Mouse (Mus musculus): ENCODE results near the gene Rfx4. TPM values are rescaled to one million over a fixed set of nuclear protein-coding genes. Genes with fewer than 3 reads are reported as not detected.
A peak's percentile ranks its signal among the peaks of the same experiment; 100 is the strongest.

Gene Rfx4
- polyA plus RNA-seq, 1 experiment from 2014 or later, result 0.05 TPM

DNA sequence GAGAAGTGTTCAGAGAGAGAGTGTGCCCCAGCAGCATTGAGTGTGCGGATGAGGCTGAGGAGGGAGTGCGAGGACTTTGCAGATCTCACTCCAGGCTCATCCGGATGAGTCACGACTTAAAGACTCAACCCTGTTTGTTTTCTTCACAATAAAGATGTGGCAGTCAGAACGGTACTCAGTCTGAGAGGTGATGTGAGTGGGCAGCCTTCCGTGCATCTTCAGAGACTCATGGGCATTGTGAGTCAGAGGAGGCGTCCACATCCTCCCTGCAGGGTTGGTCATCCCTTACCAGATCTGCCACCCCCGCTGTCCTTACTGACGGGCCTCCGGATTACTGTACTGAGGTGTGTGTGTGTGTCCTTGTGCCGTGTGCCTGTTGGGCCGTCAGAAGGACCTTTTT, 28.9 kb upstream of the Rfx4 start:
- Histone ChIP-seq H3K4me1 (replicated peaks; ENCODE audit: insufficient read depth, low read length) (no peaks in the 10 kb centered on the region), H3K9me3 (replicated peaks; ENCODE audit: low read length) (no peaks in the 10 kb centered on the region), H3K4me3 (replicated peaks; ENCODE audit: low read depth, low read length) (no peak overlapping the region), H3K4me2 (ENCODE audit: low read length) (no peak overlapping the region), H3K27ac (no peak overlapping the region), H3K27me3 (ENCODE audit: insufficient read depth, low read length) (no peaks in the 10 kb centered on the region), H3K9ac (ENCODE audit: low read depth, low read length) (no peak overlapping the region), H3K36me3 (ENCODE audit: insufficient read depth, low read length) (0 out of 2 replicates have a peak, but pooled peaks cover 5% of the 10 kb centered on the region)
- no peak for TF ChIP-seq CTCF (IDR thresholded peaks at IDR 0.05; ENCODE audit: low read depth)
- ATAC-seq (replicated peaks; ENCODE audit: low FRiP score, low read depth), result no peak
- 85% methylated on average over 12 of the region's 12 CpGs for whole genome bisulfite sequencing
- no peak for DNase-seq (ENCODE audit: low spot score)

DNA sequence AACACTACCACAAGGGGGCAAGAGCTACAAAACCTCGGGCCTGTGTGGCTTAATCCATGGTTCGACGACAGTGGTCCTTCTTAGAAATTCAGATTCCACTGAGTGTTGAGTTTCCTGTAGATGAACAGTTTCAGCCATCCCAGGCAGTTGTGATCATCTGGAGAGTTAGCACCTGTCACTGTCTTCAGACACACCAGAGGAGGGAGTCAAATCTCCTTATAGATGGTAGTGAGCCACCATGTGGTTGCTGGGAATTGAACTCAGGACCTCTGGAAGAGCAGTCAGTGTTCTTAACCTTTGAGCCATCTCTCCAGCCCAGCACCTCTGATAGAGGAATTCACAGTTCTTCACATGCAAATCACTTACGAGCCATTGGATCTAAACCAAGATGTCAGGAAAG, 28.1 kb upstream of the Rfx4 start:
- Histone ChIP-seq H3K27ac (no peak overlapping the region), H3K4me3 (replicated peaks; ENCODE audit: low read depth, low read length) (no peak overlapping the region), H3K27me3 (ENCODE audit: insufficient read depth, low read length) (no peaks in the 10 kb centered on the region), H3K4me2 (ENCODE audit: low read length) (no peak overlapping the region), H3K9me3 (replicated peaks; ENCODE audit: low read length) (no peaks in the 10 kb centered on the region), H3K36me3 (ENCODE audit: insufficient read depth, low read length) (0 out of 2 replicates have a peak, but pooled peaks cover 5% of the 10 kb centered on the region), H3K9ac (ENCODE audit: low read depth, low read length) (no peak overlapping the region), H3K4me1 (replicated peaks; ENCODE audit: insufficient read depth, low read length) (no peaks in the 10 kb centered on the region)
- TF ChIP-seq CTCF (IDR thresholded peaks at IDR 0.05; ENCODE audit: low read depth), result no peak
- no peak for DNase-seq (ENCODE audit: low spot score)
- no peak for ATAC-seq (replicated peaks; ENCODE audit: low FRiP score, low read depth)
- 85% methylated on average over 4 of the region's 4 CpGs for whole genome bisulfite sequencing

DNA sequence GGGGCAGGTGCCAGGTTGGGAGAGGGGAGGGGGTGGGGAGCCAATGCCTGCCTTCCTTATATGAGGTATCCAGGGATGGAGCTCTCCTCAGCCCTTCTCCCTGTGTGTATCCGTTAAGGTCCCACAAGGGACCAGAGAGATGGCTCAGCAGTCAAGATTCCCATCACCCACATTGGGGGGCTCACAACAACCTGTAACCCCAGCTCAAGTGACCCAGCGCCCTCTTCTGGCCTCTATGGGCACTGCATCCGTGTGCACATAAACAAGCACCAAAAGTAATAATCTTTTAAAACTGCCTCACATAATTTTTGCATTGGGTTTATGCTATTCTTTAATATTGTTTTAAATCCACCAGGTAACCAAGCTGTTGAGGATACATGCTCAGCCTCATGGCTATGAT, 25.8 kb upstream of the Rfx4 start:
- no peaks in the 10 kb centered on the region for H3K4me1 ChIP-seq (replicated peaks; ENCODE audit: insufficient read depth, low read length)
- DNase-seq (ENCODE audit: low spot score) (no peak), ATAC-seq (replicated peaks; ENCODE audit: low FRiP score, low read depth) (no peak)
- WGBS, result 88% methylated on average over 3 of the region's 3 CpGs
- H3K27ac ChIP-seq, result no peak overlapping the region
- H3K4me2 ChIP-seq (ENCODE audit: low read length), result no peak overlapping the region
- H3K36me3 ChIP-seq (ENCODE audit: insufficient read depth, low read length), result 0 out of 2 replicates have a peak, but pooled peaks cover 5% of the 10 kb centered on the region
- H3K9me3 ChIP-seq (replicated peaks; ENCODE audit: low read length), result no peaks in the 10 kb centered on the region
- no peaks in the 10 kb centered on the region for H3K27me3 ChIP-seq (ENCODE audit: insufficient read depth, low read length)
- peak; percentile 31; the same call in 1 of the 2 replicates for TF ChIP-seq CTCF (IDR thresholded peaks at IDR 0.05; ENCODE audit: low read depth)
- H3K9ac ChIP-seq (ENCODE audit: low read depth, low read length), result no peak overlapping the region
- no peak overlapping the region for H3K4me3 ChIP-seq (replicated peaks; ENCODE audit: low read depth, low read length)

DNA sequence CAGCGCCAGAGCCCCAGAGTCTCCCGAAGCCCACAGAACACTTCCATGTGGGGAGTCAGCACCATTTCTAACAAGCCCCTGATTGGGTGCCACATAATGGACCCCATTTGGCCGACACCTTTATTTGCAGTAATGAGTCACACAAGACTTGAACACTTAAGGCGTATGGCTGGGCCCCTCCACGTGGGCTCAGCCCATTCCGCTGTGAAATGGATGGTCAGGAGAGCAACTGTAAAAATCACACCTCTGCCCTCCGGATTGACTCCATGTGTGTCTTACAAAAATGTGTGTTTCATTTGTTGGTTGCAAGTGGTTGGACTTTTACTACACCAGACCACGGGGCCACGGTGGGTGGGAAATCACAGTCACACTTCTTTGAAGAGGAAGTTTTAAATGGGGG, 24.9 kb upstream of the Rfx4 start:
- no peak overlapping the region for H3K4me2 ChIP-seq (ENCODE audit: low read length)
- no peaks in the 10 kb centered on the region for H3K4me1 ChIP-seq (replicated peaks; ENCODE audit: insufficient read depth, low read length)
- H3K9ac ChIP-seq (ENCODE audit: low read depth, low read length), result no peak overlapping the region
- no peak overlapping the region for H3K4me3 ChIP-seq (replicated peaks; ENCODE audit: low read depth, low read length)
- H3K36me3 ChIP-seq (ENCODE audit: insufficient read depth, low read length), result 0 out of 2 replicates have a peak, but pooled peaks cover 5% of the 10 kb centered on the region
- H3K9me3 ChIP-seq (replicated peaks; ENCODE audit: low read length), result no peaks in the 10 kb centered on the region
- DNase-seq (ENCODE audit: low spot score) (no peak), ATAC-seq (replicated peaks; ENCODE audit: low FRiP score, low read depth) (no peak)
- H3K27ac ChIP-seq, result no peak overlapping the region
- no peaks in the 10 kb centered on the region for H3K27me3 ChIP-seq (ENCODE audit: insufficient read depth, low read length)
- no peak for TF ChIP-seq CTCF (IDR thresholded peaks at IDR 0.05; ENCODE audit: low read depth)
- WGBS, result 59% methylated on average over 9 of the region's 9 CpGs

DNA sequence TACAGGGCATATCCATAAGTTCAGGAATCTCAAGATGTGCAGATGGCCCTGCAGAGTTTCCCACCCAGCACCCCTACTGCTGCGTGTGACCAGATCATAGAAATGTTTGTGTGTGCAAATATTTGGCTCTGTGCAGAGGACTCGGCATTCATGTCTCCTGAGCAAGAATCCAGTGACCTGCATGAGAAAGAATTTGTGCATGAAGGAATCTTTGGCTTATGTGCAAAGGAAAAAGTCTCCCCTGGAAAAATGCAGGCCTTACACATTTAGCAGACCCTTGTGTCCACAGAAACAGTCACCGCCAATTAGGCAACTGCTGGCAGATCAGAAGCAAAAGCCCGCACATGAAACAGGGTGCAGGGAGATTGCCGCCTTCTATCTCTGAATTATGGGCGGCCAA, 22.4 kb upstream of the Rfx4 start:
- H3K27me3 ChIP-seq (ENCODE audit: insufficient read depth, low read length), result no peaks in the 10 kb centered on the region
- ATAC-seq (replicated peaks; ENCODE audit: low FRiP score, low read depth) (no peak), DNase-seq (ENCODE audit: low spot score) (no peak)
- no peak overlapping the region for H3K9ac ChIP-seq (ENCODE audit: low read depth, low read length)
- H3K4me1 ChIP-seq (replicated peaks; ENCODE audit: insufficient read depth, low read length), result no peaks in the 10 kb centered on the region
- H3K4me2 ChIP-seq (ENCODE audit: low read length), result no peak overlapping the region
- WGBS, result 51% methylated on average over 6 of the region's 6 CpGs
- no peaks in the 10 kb centered on the region for H3K36me3 ChIP-seq (ENCODE audit: insufficient read depth, low read length)
- no peak overlapping the region for H3K4me3 ChIP-seq (replicated peaks; ENCODE audit: low read depth, low read length)
- no peak overlapping the region for H3K27ac ChIP-seq
- TF ChIP-seq CTCF (IDR thresholded peaks at IDR 0.05; ENCODE audit: low read depth), result no peak
- H3K9me3 ChIP-seq (replicated peaks; ENCODE audit: low read length), result no peaks in the 10 kb centered on the region

DNA sequence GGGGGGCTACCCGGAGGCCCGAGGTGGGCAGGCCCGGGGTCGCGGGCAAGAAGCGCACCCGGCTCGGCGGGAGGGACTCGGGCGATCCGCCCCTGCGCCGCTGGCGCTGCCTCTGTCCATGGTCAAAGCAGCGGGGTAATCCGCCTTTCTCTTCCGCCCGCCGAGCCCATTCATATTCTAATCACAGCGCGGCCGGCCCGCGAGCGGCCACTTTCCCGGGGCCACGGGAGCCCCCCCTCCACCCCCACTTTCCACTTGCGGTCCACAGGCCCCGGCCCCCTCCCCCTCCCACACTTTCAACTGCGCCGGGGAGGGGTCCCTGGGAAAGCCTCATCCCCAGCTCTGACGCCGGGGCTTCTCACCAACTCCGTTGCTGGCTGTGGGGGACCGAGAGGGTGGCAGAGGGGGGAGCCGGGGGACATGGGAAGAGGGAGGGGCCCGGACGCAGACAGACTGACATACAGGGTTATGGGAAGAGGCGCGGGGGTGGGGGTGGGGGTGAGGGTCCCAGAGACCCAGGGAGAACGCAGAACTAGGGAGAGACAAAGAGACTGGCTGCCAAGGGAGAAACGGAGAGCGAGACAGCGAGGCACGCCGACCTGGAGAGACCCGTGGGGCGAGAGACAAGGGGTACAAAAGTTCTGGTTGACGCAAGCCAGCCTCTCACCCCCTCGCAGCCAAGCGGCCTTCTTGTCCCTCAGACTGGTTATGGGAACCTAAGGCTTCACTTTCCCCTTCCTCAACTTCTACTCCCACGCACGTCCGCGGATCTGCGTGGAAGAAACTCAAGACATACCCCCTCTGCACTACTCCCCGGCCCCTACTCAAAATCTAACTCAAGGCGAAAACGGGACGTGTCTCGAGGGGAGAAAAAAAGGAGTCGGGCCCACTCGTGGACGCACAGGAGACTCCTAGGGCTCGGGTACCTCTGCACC, 744 bp upstream of the Rfx4 start:
- peaks cover 31% of the 10 kb centered on the region; the same call in 1 of the 2 replicates for H3K4me1 ChIP-seq (replicated peaks; ENCODE audit: insufficient read depth, low read length)
- no peaks in the 10 kb centered on the region for H3K36me3 ChIP-seq (ENCODE audit: insufficient read depth, low read length)
- ATAC-seq (replicated peaks; ENCODE audit: low FRiP score, low read depth) (0 out of 2 replicates have a peak, but pooled peaks have one; percentile 17), DNase-seq (ENCODE audit: low spot score) (peak; percentile 54)
- H3K4me2 ChIP-seq (ENCODE audit: low read length), result peak overlapping the region; percentile 52
- H3K4me3 ChIP-seq (replicated peaks; ENCODE audit: low read depth, low read length), result peak overlapping the region; percentile 30
- TF ChIP-seq CTCF (IDR thresholded peaks at IDR 0.05; ENCODE audit: low read depth), result no peak
- no peak overlapping the region for H3K9ac ChIP-seq (ENCODE audit: low read depth, low read length)
- 1% methylated on average over 61 of the region's 66 CpGs for WGBS
- H3K27ac ChIP-seq, result no peak overlapping the region
- H3K9me3 ChIP-seq (replicated peaks; ENCODE audit: low read length), result no peaks in the 10 kb centered on the region
- H3K27me3 ChIP-seq (ENCODE audit: insufficient read depth, low read length), result peaks cover 73% of the 10 kb centered on the region

All from kidney, postnatal 0 days (tissue).